Mouse (Mus musculus) CH12.LX (cell line): ENCODE results near the gene Epb41. TPM values are rescaled to one million over a fixed set of nuclear protein-coding genes. Genes with fewer than 3 reads are reported as not detected.

Experiments
- DNase-seq: peaks from one replicate; pipeline ENCODE4 v3.0.0-alpha.2; 2013; ENCODE audit errors: extremely low read depth
- H3K27ac ChIP-seq: 2 replicates; pipeline ENCODE4 v1.5.1; 2012; ENCODE audit warnings: low read depth, mild to moderate bottlenecking, control low read depth, moderate library complexity; ENCODE audit not compliant: insufficient read depth
- H3K27me3 ChIP-seq: replicated peaks from 2 replicates; pipeline ENCODE3; 2012; ENCODE audit warnings: inconsistent platforms
- H3K36me3 ChIP-seq, 2 experiments: replicated peaks in 1 of 2; 2 replicates each; pipeline versions ENCODE3 to v1.6.1; 2012; ENCODE audit warnings: inconsistent platforms in 1 of 2, low read length in 1 of 2, mild to moderate bottlenecking in 1 of 2, mixed read lengths in 1 of 2, moderate library complexity in 1 of 2; ENCODE audit not compliant: control insufficient read depth in 1 of 2, insufficient read depth in 1 of 2
- H3K4me1 ChIP-seq, 2 experiments: 2 replicates each; pipeline ENCODE4 v1.6.1; 2012; ENCODE audit warnings: inconsistent platforms in 1 of 2, moderate library complexity in 1 of 2; ENCODE audit not compliant: insufficient read depth in 2 of 2, control insufficient read depth in 1 of 2
- H3K4me2 ChIP-seq: 2 replicates; pipeline ENCODE4 v1.6.1; 2012; ENCODE audit warnings: low read depth, mild to moderate bottlenecking, control low read depth; ENCODE audit not compliant: poor library complexity, insufficient read depth, severe bottlenecking
- H3K4me3 ChIP-seq, 3 experiments: fragments of 150-350 bp in 1 of 3; sonication (generic) in 1 of 3; replicated peaks in 1 of 3; 2 replicates each; pipeline versions ENCODE3 to v1.5.1; 2011 to 2012; ENCODE audit warnings: low read depth in 2 of 3, low read length in 2 of 3, mild to moderate bottlenecking in 2 of 3, moderate library complexity in 2 of 3, control low read depth in 1 of 3, improper control_type of control experiment in 1 of 3, inconsistent platforms in 1 of 3, mixed read lengths in 1 of 3; ENCODE audit not compliant: poor library complexity in 1 of 3
- H3K79me2 ChIP-seq: replicated peaks from 2 replicates; pipeline ENCODE4 v1.6.1; 2012; ENCODE audit warnings: mild to moderate bottlenecking, moderate library complexity; ENCODE audit not compliant: control insufficient read depth, poor library complexity, insufficient read depth, severe bottlenecking; ENCODE audit errors: extremely low read depth
- H3K9ac ChIP-seq: 2 replicates; pipeline ENCODE4 v1.6.1; 2012; ENCODE audit warnings: low read depth, mild to moderate bottlenecking, control low read depth, moderate library complexity; ENCODE audit not compliant: insufficient read depth
- H3K9me3 ChIP-seq: replicated peaks from 2 replicates; pipeline ENCODE3; 2012; ENCODE audit warnings: low read length, inconsistent platforms, mixed read lengths
- BHLHE40 ChIP-seq: IDR thresholded peaks from 2 replicates; pipeline ENCODE4 v1.6.1; 2011; ENCODE audit warnings: mild to moderate bottlenecking, low read depth, low read length, improper control_type of control experiment
- CTCF ChIP-seq, 2 experiments: IDR thresholded peaks in 1 of 2; conservative IDR thresholded peaks in 1 of 2; 2 replicates each; pipeline ENCODE4 v1.5.1; 2011 to 2012; ENCODE audit warnings: low read depth in 2 of 2, low read length in 2 of 2, improper control_type of control experiment in 1 of 2, inconsistent platforms in 1 of 2, mild to moderate bottlenecking in 1 of 2, moderate library complexity in 1 of 2
- E2F4 ChIP-seq: IDR thresholded peaks from 2 replicates; pipeline ENCODE4 v1.6.1; 2011; ENCODE audit warnings: low read depth, low read length, improper control_type of control experiment; ENCODE audit not compliant: insufficient replicate concordance
- EP300 ChIP-seq: IDR thresholded peaks from 2 replicates; pipeline ENCODE4 v1.6.1; 2011; ENCODE audit warnings: low read length, improper control_type of control experiment
- GABPA ChIP-seq: IDR thresholded peaks from 2 replicates; pipeline ENCODE4 v1.6.1; 2012; ENCODE audit warnings: low read depth, low read length, improper control_type of control experiment, inconsistent platforms; ENCODE audit not compliant: insufficient replicate concordance
- HCFC1 ChIP-seq: IDR thresholded peaks from 2 replicates; pipeline ENCODE4 v1.6.1; 2012; ENCODE audit warnings: low read depth, mild to moderate bottlenecking, inconsistent platforms, low read length, improper control_type of control experiment
- IRF4 ChIP-seq: IDR thresholded peaks from 2 replicates; pipeline ENCODE4 v1.6.1; 2014; ENCODE audit warnings: low read depth, mild to moderate bottlenecking, inconsistent platforms, low read length, improper control_type of control experiment
- JUN ChIP-seq: IDR thresholded peaks from 2 replicates; pipeline ENCODE4 v1.6.1; 2011; ENCODE audit warnings: low read depth, mild to moderate bottlenecking, low read length, improper control_type of control experiment, moderate library complexity; ENCODE audit not compliant: insufficient read depth
- KAT2A ChIP-seq: IDR thresholded peaks from 2 replicates; pipeline ENCODE4 v1.6.1; 2012; ENCODE audit warnings: low read length, improper control_type of control experiment, inconsistent platforms; ENCODE audit not compliant: insufficient replicate concordance
- MAZ ChIP-seq: IDR thresholded peaks from 2 replicates; pipeline ENCODE4 v1.6.1; 2012; ENCODE audit warnings: low read depth, mild to moderate bottlenecking, inconsistent platforms, low read length, improper control_type of control experiment, moderate library complexity
- MEF2A ChIP-seq: IDR thresholded peaks from 2 replicates; pipeline ENCODE4 v1.6.1; 2014; ENCODE audit warnings: low read depth, mild to moderate bottlenecking, inconsistent platforms, low read length, improper control_type of control experiment, borderline replicate concordance
- MXI1 ChIP-seq: IDR thresholded peaks from 2 replicates; pipeline ENCODE4 v1.6.1; 2011; ENCODE audit warnings: mild to moderate bottlenecking, low read depth, low read length, improper control_type of control experiment
- MYC ChIP-seq: IDR thresholded peaks from 2 replicates; pipeline ENCODE4 v1.6.1; 2011; ENCODE audit warnings: low read depth, mild to moderate bottlenecking, improper control_type of control experiment, low read length
- PAX5 ChIP-seq: IDR thresholded peaks from 2 replicates; pipeline ENCODE4 v1.6.1; 2012; ENCODE audit warnings: low read length, inconsistent platforms, mixed read lengths
- RAD21 ChIP-seq: IDR thresholded peaks from 2 replicates; pipeline ENCODE4 v1.6.1; 2011; ENCODE audit warnings: low read depth, mild to moderate bottlenecking, low read length, improper control_type of control experiment, moderate library complexity
- RCOR1 ChIP-seq: conservative IDR thresholded peaks from 2 replicates; pipeline ENCODE4 v1.6.1; 2012; ENCODE audit warnings: low read depth, mild to moderate bottlenecking, inconsistent platforms, low read length, improper control_type of control experiment
- SMC3 ChIP-seq: IDR thresholded peaks from 2 replicates; pipeline ENCODE4 v1.6.1; 2011; ENCODE audit warnings: low read depth, low read length, improper control_type of control experiment
- TBP ChIP-seq: conservative IDR thresholded peaks from 2 replicates; pipeline ENCODE4 v1.6.1; 2011; ENCODE audit warnings: low read depth, low read length, improper control_type of control experiment
- UBTF ChIP-seq: IDR thresholded peaks from 2 replicates; pipeline ENCODE4 v1.6.1; 2012; ENCODE audit warnings: low read depth, mild to moderate bottlenecking, inconsistent platforms, low read length, improper control_type of control experiment, moderate library complexity
- ZC3H11A ChIP-seq: IDR thresholded peaks from 2 replicates; pipeline ENCODE4 v1.6.1; 2012; ENCODE audit warnings: low read depth, mild to moderate bottlenecking, inconsistent platforms, low read length, improper control_type of control experiment
- ZNF384 ChIP-seq: IDR thresholded peaks from 2 replicates; pipeline ENCODE4 v1.6.1; 2012; ENCODE audit warnings: low read depth, low read length, improper control_type of control experiment, inconsistent platforms
- dilution Hi-C: fragments of 300-500 bp; cut with MboI; formaldehyde crosslinking; loops from 2 replicates; pipeline ENCODE4 v1.14.3; 2020; ENCODE audit warnings: low sequenced_read_pairs; ENCODE audit not compliant: extremely low pct_unique_long_range_greater_than_20kb, extremely low pct_ligation_motif_present
- in situ Hi-C: fragments of 300-500 bp; cut with MboI; formaldehyde crosslinking; loops from 3 replicates; pipeline ENCODE4 v1.14.3; 2019; ENCODE audit warnings: low sequenced_read_pairs, low pct_ligation_motif_present, low pct_unique_long_range_greater_than_20kb, mixed read lengths
- polyA plus RNA-seq: library from polyadenylated mRNA; unstranded; fragments of >175 nt; gene quantifications from 2 replicates; pipeline ENCODE4 v1.2.1, GENCODE M21; 2012; ENCODE audit warnings: low read depth; ENCODE audit not compliant: insufficient read length
- total RNA-seq, 2 experiments: library from RNA; depleted of rRNA; stranded (reverse); fragments of 300-350 nt in 1 of 2; fragments of >200 nt in 1 of 2; gene quantifications; 2 replicates each; pipeline ENCODE4 v1.2.3; 2012 to 2014

Epb41 gene
- total and polyA plus RNA-seq, 3 experiments = 7.1 to 21.6 (median 10.0) TPM

GRCm38 (mm10) chr4:132062289-132062688 lies 12.8 kb downstream of the Epb41 start:
- Histone ChIP-seq H3K27ac (no peak overlapping the region), H3K27me3 (no peaks in the 10 kb centered on the region), H3K36me3 (peaks cover 0 to 17% of the 10 kb centered on the region in 2 experiments), H3K79me2 (no peaks in the 10 kb centered on the region), H3K4me1 (no peaks in the 10 kb centered on the region), H3K9ac (no peak overlapping the region), H3K4me3 (no peak overlapping the region), H3K9me3 (no peaks in the 10 kb centered on the region), H3K4me2 (no peak overlapping the region)
- no peak for TF ChIP-seq EP300
- TF ChIP-seq PAX5 = no peak
- no peak for TF ChIP-seq HCFC1
- no peak for TF ChIP-seq ZNF384
- no peak for TF ChIP-seq MAZ
- TF ChIP-seq TBP = no peak
- no peak for TF ChIP-seq RCOR1
- TF ChIP-seq E2F4 = no peak
- no peak for TF ChIP-seq KAT2A
- TF ChIP-seq CTCF (conservative IDR thresholded peaks at IDR 0.05 in 1 of 2, IDR thresholded peaks at IDR 0.05 in 1 of 2; ENCODE audit: low read depth in 2 of 2, low read length in 2 of 2) = no peak
- no peak for TF ChIP-seq BHLHE40
- TF ChIP-seq MEF2A = no peak
- TF ChIP-seq IRF4 = no peak
- no peak for TF ChIP-seq RAD21
- no peak for TF ChIP-seq JUN
- TF ChIP-seq ZC3H11A = no peak
- no peak for TF ChIP-seq UBTF
- no peak for TF ChIP-seq MXI1
- no peak for TF ChIP-seq SMC3
- DNase-seq = no peak
- dilution Hi-C loops = no loop called here
- in situ Hi-C loops = no loop called here

GRCm38 (mm10) chr4:132060040-132060832 lies 14.9 kb downstream of the Epb41 start:
- H3K27me3 ChIP-seq = no peaks in the 10 kb centered on the region
- no peaks in the 10 kb centered on the region for H3K4me1 ChIP-seq
- H3K79me2 ChIP-seq = no peaks in the 10 kb centered on the region
- no peak overlapping the region for H3K27ac ChIP-seq
- in situ Hi-C loops (no loop called here), dilution Hi-C loops (no loop called here)
- DNase-seq = no peak
- no peaks in the 10 kb centered on the region for H3K9me3 ChIP-seq
- peaks cover 0 to 4% of the 10 kb centered on the region in 2 experiments for H3K36me3 ChIP-seq
- H3K4me2 ChIP-seq = no peak overlapping the region
- H3K4me3 ChIP-seq = no peak overlapping the region
- H3K9ac ChIP-seq = no peak overlapping the region
- no peak for TF ChIP-seq GABPA
- no peak for TF ChIP-seq PAX5
- no peak for TF ChIP-seq BHLHE40
- TF ChIP-seq MYC = no peak
- no peak for TF ChIP-seq E2F4
- TF ChIP-seq KAT2A = no peak
